Comparison of ENCODE assay signal across 11 mouse cellular contexts in genomic region chr12:102651401-102651800, GRCm38 (mm10). TPM values are rescaled to one million over a fixed set of nuclear protein-coding genes. Genes with fewer than 3 reads are reported as not detected.
DNase-seq lines count a peak whose midpoint lies in the region; ATAC-seq and TF ChIP-seq lines count a peak whose summit lies in the region.
"Had no signal": no experiment of that assay in that cellular context is flagged by ENCODE, and none has a peak within 500 bp of the region (broad histone marks: within the 10 kb centered on the region; RNA-seq: fewer than 3 reads in every experiment).

No protein-coding gene starts in this region.

- no peaks in the 10 kb centered on the region for H3K36me3 ChIP-seq in kidney, postnatal 0 days (ENCODE audit: insufficient read depth, low read length)

- no peak for ATAC-seq in kidney, postnatal 0 days (replicated peaks; ENCODE audit: low FRiP score, low read depth)

- H3K27me3 ChIP-seq in kidney, postnatal 0 days (ENCODE audit: insufficient read depth, low read length) = no peaks in the 10 kb centered on the region
- H3K27me3 ChIP-seq: megakaryocyte, embryonic 14.5 days had no signal

- no peak overlapping the region for H3K4me3 ChIP-seq in gastrocnemius, adult 2 months
- H3K4me3 ChIP-seq in kidney, postnatal 0 days (replicated peaks; ENCODE audit: low read depth, low read length) = no peak overlapping the region
- H3K4me3 ChIP-seq: megakaryocyte, embryonic 14.5 days had no signal

- WGBS in kidney, postnatal 0 days = 70% methylated on average over 8 of the region's 8 CpGs

- no peak overlapping the region for H3K9ac ChIP-seq in kidney, postnatal 0 days (ENCODE audit: low read depth, low read length)

- DNase-seq in gastrocnemius, adult 2 months = peak; percentile 39
- DNase-seq in gastrocnemius, postnatal 4 days (ENCODE audit: low spot score in 2 of 2) = no peak
- DNase-seq in kidney, postnatal 0 days (ENCODE audit: low spot score) = no peak
- no peak for DNase-seq in kidney, adult 11 months
- peak; percentile 78 for DNase-seq in cerebellum, adult 9-11 months
- DNase-seq in lung, adult 18-20 months = peak; percentile 74 to 85
- DNase-seq in frontal cortex, postnatal 25 days (ENCODE audit: low spot score in 2 of 2) = no peak
- DNase-seq in adrenal gland, adult (ENCODE audit: inconsistent age in 2 of 2, low spot score in 1 of 2) = no peak
- DNase-seq: heart, adult 18-20 months; liver had no signal

- no peak overlapping the region for H3K4me2 ChIP-seq in kidney, postnatal 0 days (ENCODE audit: low read length)

- peak overlapping the region; percentile 31; the same call in 1 of the 2 replicates for H3K27ac ChIP-seq in gastrocnemius, adult 2 months
- 0 out of 2 replicates have a peak overlapping the region, but pooled peaks have one; percentile 14 for H3K27ac ChIP-seq in kidney, postnatal 0 days

- H3K4me1 ChIP-seq in kidney, postnatal 0 days (replicated peaks; ENCODE audit: insufficient read depth, low read length) = peaks cover 22% of the 10 kb centered on the region

- no peak for TF ChIP-seq CTCF in gastrocnemius, adult 2 months (IDR thresholded peaks at IDR 0.05)
- TF ChIP-seq CTCF in kidney, postnatal 0 days (IDR thresholded peaks at IDR 0.05; ENCODE audit: low read depth) = no peak

- H3K9me3 ChIP-seq in kidney, postnatal 0 days (replicated peaks; ENCODE audit: low read length) = no peaks in the 10 kb centered on the region
- H3K9me3 ChIP-seq: megakaryocyte, embryonic 14.5 days had no signal

- intact Hi-C loops in gastrocnemius, adult 2 months (cut with DNase I) = no loop called here

RNA-seq across cellular contexts. Expression of gene Itpk1, which starts 53.3 kb away (rescaled TPM):
- total RNA-seq in gastrocnemius, adult 2 months (2021) = 1 to 10 TPM; 6.5 to 6.6 TPM
- 10 to 100 TPM; 10.0 to 10.1 TPM for total RNA-seq in gastrocnemius, postnatal 4 days (2021)
- 16.1 and 17.8 TPM in 2 replicates for polyA plus RNA-seq in kidney, postnatal 0 days (2015; fragmentation: Nextera tagmentation; extraction: Ambion mirVana)

Comparison
In these comparisons a context has a peak if more than half of its experiments do, and no peak if none do; other contexts are left out.
1. DNase-seq: peak in gastrocnemius, adult 2 months (single experiment), cerebellum, adult 9-11 months (single experiment) and lung, adult 18-20 months (2 of 2); none in gastrocnemius, postnatal 4 days (0 of 2), kidney, postnatal 0 days (single experiment), kidney, adult 11 months (single experiment), frontal cortex, postnatal 25 days (0 of 2) and adrenal gland, adult (0 of 2).